Mouse (Mus musculus) cerebellum, postnatal 10 days (tissue): ENCODE data around the gene Prrt3.

Experiments used
- DNase-seq, 2 experiments: peaks; one replicate each; pipeline ENCODE4 v3.0.0; 2021; ENCODE audit warnings: mixed read lengths in 2 of 2

The Prrt3 gene

GRCm38 (mm10) chr6:113501388-113502084 lies at the start of gene Prrt3:
Gene Prrt3 (minus strand): TSS chr6:113501931.
- peak; percentile 86 to 88 for DNase-seq

DNA sequence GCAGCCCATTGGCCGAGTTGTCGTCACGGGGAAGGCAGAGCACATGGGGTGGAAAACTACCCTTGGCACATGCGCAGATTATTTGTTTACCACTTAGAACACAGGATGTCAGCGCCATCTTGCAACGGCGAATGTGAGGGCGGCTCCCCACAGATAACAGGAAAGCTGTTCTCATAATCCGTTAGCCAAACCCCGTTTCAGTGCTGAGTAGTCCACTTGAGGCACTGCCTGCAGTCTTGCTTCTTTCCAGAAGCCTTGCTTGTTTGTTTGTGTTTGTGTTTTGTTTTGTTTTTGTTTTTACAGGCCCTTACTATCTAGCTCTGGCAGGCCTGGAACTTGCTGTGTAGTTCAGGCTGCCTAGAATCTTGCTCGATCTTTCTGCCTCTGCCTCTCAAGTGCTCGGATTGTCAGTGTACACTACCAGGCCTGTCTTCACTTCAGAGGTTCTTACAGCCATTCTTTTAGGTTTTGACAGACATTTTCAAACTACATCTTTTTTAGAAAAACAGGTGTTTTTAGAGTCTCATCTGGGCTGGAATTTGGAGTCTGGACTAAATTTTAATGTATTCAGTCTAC lies 42.3 kb upstream of the Prrt3 start:
- no peak for DNase-seq

DNA sequence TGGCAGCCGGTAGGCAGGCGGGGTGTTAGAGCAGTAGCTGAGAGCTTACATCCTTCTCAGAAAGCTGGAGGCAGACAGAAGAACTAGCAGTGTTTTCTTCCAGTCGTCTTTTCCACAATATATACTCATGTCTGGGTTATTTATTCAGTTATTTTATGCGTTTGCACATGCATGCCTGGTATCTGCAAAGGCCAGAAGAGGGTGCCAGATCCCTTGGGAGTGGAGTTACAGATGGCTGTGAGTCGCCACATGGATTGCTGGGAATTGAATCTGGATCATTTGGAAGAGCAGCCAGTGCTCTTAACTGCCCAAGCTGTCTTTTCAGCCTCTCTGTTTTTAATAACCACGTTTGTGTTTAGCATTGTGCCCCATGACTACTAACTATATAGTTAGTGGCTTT lies 39.9 kb upstream of the Prrt3 start:
- DNase-seq: no peak

DNA sequence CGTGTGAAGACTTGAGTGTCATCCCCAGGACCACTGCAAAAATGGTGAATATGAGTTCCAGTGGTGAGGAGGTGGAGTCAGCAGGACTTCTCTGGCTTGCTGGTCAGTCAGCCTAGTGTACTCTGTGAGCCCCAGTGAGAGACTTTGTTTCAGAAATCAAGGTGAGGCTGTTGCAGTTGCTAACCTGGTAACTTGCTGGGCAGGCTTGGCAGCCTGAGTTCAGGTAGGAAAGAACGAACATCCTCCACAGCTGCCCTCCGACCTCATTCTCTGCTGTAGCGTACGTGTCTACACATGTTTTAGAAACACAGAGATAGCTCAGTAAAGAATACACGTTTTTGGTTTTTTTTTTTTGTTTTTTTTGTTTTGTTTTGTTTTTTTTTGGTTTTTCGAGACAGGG lies 33.2 kb upstream of the Prrt3 start:
- DNase-seq: no peak

DNA sequence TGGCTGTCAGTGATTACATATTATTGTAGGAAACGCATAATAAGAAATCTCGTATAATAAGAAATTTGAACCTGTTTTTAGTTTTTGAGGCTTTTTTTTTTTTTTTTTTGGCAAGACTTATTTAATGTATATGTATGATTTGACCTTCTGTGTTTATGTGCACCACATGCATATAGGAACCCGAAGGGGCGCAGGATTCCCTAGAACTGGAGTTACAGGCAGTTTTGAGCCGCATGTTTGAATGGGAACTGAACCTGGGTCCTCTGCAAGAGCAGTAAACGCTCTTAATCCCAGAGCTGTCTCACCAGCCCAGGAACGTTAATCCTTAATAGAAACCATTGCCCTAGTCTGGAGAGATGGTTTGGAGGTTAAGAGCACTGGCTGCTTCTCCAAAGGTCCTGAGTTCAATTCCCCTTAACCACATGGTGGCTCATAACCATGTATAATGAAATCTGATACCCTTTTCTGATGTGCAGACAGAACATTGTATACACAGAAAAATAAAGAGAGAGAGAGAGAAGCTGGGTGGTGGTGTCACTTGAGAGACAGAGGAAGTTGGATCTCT lies 30.2 kb upstream of the Prrt3 start:
- no peak for DNase-seq

DNA sequence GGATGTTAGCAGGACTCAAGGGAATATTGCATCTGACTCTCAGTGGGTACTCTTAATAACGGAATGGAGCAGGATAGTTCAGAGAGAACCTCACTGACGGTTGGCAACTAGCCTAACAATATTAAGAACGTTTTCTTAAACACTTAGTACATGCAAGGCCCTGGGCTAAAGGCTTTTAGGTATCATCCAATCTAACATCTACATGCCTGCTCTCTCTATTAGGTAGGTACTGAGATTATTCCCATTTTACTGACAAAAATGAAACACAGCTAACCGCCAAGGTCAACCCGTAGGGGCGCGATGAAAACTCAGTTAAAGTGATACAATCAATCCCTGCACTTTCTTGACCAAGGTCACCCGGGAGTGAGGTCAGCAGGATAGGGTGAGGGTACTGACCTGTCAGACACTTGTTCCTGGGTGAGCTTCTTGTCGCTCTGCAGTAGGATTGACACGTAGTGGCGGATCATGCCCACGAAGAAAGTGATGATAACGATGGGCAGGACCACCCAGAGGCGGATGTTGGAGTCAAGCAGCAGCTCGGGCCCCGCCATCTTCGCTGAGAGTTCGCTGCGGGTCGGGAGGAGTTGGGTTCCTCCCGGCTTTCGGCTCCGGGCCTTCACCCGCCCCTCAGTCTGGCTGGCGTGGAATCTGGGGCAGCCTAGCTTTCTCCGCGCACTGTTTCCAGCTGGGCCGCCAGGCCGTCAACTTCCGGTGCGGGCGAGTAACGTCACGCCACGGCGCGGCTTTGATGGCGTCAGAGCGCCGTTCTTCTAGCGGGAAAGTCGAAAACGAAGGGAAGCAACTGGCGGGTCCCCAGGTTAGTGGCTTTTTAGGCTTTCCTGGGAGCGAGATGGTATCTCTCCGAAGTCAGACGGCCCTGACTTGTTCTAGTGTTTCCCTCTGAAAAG lies 29.5 kb upstream of the Prrt3 start, which contains the start of the genes Emc3 and Fancd2:
Gene Emc3 (minus strand): TSS at position 721 of the 908 bp plus-strand sequence.
Gene Fancd2 (plus strand): TSS at position 751 of the 908 bp plus-strand sequence.
- peak; percentile 98 to 99 for DNase-seq

- no peak for DNase-seq
Observed at GRCm38 (mm10) chr6:113523420-113523819, 21.7 kb upstream of the Prrt3 start.

DNA sequence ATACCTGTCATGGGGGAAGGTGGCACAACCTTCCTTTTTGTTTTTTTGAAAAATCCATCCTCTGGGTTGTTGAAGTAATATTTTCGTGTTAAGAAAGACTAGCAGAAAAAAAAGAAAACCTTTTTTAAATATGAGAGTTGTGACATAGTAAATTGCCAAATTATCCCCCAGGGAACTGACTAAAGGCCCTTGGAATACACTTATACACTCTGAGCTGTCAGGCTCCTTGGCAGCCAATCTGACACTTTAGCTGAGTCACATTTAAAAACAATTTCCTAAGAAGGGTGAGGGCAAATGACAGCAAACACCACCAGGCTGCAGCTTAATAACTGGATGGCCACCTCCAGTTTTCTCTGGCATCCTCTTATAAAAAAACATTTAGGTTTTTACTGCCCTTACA lies 20.6 kb upstream of the Prrt3 start:
- DNase-seq: no peak

- no peak for DNase-seq
Observed at GRCm38 (mm10) chr6:113517434-113518080, 15.8 kb upstream of the Prrt3 start.

DNA sequence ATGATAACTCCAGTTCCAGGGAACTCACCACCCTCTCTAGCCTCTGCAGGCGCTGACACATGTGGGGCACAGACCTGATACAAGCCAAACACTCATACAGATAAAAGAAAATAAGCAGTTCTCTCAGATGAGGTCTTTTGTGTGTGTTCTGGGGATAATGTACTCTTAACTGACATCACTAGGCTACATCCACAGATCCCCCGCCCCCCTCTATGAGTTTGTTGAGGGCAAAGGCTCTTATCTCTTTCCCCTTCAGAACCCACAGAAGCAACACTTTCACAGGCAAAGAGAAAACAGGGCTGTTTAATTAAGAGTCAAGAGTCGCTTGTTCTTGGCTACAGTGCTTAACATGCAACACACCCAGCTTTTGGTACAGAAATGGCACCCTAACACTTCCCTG lies 12.9 kb upstream of the Prrt3 start:
- no peak for DNase-seq

DNA sequence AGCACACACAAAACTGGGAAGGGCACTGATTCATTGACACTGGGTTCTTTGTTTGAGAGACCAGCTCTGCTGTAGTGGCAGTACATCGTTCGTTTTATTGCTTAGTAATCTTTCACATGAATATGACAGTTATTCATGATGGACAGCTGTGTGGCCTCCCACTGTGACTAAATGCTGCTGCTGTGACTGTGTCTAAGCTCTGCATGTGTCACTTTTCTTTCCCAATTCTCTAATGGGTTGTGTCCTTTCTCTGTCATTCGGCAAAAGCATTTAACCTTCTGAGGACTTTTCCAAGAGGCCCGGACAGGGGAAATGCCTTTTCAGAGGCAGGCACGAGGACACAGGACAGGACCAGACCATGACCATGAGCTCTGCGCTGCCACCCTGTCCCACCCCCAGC lies 12.2 kb upstream of the Prrt3 start:
- DNase-seq: no peak

GRCm38 (mm10) chr6:113508947-113509280 lies 7.2 kb upstream of the Prrt3 start:
- DNase-seq: peak; percentile 88 to 91

- DNase-seq: peak; percentile 67 to 73
Observed at GRCm38 (mm10) chr6:113508272-113508946, 6.7 kb upstream of the Prrt3 start.

- DNase-seq: no peak
Observed at GRCm38 (mm10) chr6:113507130-113507529, 5.4 kb upstream of the Prrt3 start.

DNA sequence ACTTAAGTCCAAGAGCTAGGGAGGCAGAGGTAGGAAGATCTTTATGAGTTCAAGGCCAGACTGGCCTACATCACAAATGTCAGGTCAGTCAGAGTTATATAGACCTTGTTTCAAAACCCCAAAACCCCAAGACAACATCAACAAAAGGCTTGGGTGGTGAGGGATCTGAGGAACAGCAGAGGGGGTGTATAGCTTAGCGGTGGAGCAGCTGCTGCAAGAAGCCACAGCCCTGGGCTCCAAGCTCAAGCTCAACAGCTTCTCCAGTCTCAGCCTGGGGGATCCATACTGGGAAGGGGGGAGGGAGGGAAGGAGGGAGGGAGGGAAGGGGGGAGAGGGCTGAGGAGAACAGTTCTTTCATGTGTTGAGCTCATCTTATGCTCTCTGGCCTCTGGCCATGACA lies 4.0 kb upstream of the Prrt3 start:
- DNase-seq: no peak

DNA sequence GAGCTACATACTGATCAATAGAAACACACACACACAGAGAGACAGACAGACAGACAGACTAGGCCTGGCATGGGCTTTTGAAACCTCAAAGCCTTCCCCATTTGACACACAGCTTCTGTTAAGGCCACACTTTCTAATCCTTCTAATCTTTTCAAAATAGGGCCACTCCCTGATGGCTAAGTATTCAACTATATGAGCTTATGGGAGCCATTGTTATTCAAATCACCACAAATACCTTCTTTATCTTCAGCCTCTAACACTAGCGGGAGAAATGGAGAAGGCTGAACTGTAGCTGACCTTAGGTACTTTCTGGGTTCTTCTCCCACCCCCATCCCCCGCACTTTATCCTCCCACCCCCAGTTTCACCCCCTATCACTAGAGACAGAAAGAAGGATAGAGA lies 1.1 kb upstream of the Prrt3 start:
- no peak for DNase-seq

DNA sequence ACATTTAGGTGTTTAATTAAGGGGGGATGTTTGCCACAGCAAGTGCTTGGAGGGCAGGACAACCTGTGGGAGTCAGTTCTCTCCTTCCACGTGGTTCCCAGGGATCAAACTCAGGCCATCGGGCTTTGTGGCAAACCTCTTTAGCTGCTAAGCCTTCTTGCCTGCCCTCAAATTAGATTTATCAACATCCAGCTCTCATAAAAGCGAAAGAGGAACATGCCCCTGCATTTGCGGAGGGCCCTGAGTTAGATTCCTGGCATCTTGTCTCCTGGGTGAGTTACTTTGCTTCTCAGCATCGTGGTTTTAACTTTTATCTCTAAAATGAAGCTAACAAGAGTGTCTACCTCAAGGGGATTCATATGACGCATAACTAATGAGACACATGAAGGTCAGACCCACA lies 2.4 kb downstream of the Prrt3 start:
- no peak for DNase-seq

- peak; percentile 63 to 66 for DNase-seq
Observed at GRCm38 (mm10) chr6:113495071-113495675, 6.6 kb downstream of the Prrt3 start.

DNA sequence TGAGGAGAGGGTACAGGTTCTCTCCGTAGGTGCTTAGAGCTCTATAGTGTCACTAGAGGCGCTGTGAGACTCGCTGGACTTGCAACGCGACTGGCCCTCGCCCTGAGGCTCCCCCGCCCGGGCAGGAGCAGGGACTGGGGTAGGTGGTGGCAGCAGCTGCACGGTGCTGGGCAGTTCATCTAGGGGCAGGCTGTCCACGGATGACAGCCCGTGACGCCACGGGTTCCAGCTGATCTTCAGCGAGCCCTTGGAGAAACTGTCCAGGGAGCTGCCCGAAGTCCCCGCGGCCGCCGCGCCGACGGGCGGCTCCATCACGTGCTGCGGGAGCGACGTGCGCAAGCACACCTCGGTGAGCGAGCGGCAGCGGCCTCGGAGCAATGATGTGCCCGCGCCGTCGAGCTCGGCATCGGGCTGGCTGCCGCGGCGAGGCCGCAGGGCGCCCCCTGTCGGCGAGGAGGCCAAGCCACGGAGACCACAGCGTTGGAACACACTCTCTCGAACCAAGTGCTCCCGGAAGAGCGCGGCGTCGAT lies 7.4 kb downstream of the Prrt3 start:
- peak; percentile 84 to 89 for DNase-seq

GRCm38 (mm10) chr6:113492101-113492864 lies 9.4 kb downstream of the Prrt3 start:
- DNase-seq: no peak

GRCm38 (mm10) chr6:113489410-113489809 lies 12.3 kb downstream of the Prrt3 start:
- no peak for DNase-seq
